Mouse (Mus musculus) stomach, embryonic 14.5 days (tissue): ENCODE results near the gene Arhgap31. TPM values are rescaled to one million over a fixed set of nuclear protein-coding genes. Genes with fewer than 3 reads are reported as not detected.

Source experiments
- ATAC-seq: fragments of 200-750 bp; cut with Nextera tagmentation; 2 replicates; pipeline ENCODE4 v1.8.0; 2017; ENCODE audit warnings: low read depth, moderate TSS enrichment; ENCODE audit not compliant: insufficient number of reproducible peaks, insufficient read depth, low FRiP score
- H3K27ac ChIP-seq: fragments of 300-500 bp; sonication (generic); 2 replicates; pipeline ENCODE4 v1.5.1; 2014; ENCODE audit warnings: mild to moderate bottlenecking, low read length, moderate library complexity, mixed read lengths
- H3K27me3 ChIP-seq: fragments of 300-500 bp; sonication (generic); 2 replicates; pipeline ENCODE4 v1.6.1; 2014; ENCODE audit warnings: low read length, control low read depth, mixed read lengths; ENCODE audit not compliant: control insufficient read depth, insufficient read depth
- H3K36me3 ChIP-seq: fragments of 300-500 bp; sonication (generic); 2 replicates; pipeline ENCODE4 v1.6.1; 2014; ENCODE audit warnings: mild to moderate bottlenecking, control low read depth, low read length, moderate library complexity, mixed read lengths; ENCODE audit not compliant: control insufficient read depth, insufficient read depth
- H3K4me1 ChIP-seq: fragments of 300-500 bp; sonication (generic); 2 replicates; pipeline ENCODE4 v1.6.1; 2014; ENCODE audit warnings: low read length, control low read depth, mixed read lengths; ENCODE audit not compliant: control insufficient read depth, insufficient read depth
- H3K4me2 ChIP-seq: fragments of 300-500 bp; sonication (generic); replicated peaks from 2 replicates; pipeline ENCODE4 v1.6.1; 2014; ENCODE audit warnings: low read depth, low read length, control low read depth
- H3K4me3 ChIP-seq: fragments of 300-500 bp; sonication (generic); 2 replicates; pipeline ENCODE4 v1.5.1; 2014; ENCODE audit warnings: low read depth, low read length, control low read depth
- H3K9ac ChIP-seq: fragments of 300-500 bp; sonication (generic); replicated peaks from 2 replicates; pipeline ENCODE4 v1.6.1; 2014; ENCODE audit warnings: low read depth, mild to moderate bottlenecking, control low read depth, low read length, moderate library complexity, mixed read lengths
- H3K9me3 ChIP-seq: fragments of 300-500 bp; sonication (generic); 2 replicates; pipeline ENCODE4 v1.6.1; 2016; ENCODE audit warnings: low read depth, low read length, control low read depth; ENCODE audit not compliant: control insufficient read depth
- WGBS: fragments of 180-500 bp; shearing (Covaris S2); extraction: QIAGEN DNeasy Blood & Tissue Kit; methylation state at CpG from one replicate; pipeline ENCODE4 v1.1.7; 2014; 5-methylcytosine and 5-hydroxymethylcytosine counted together
- polyA plus RNA-seq: library from polyadenylated mRNA; unstranded; fragments of >200 nt; fragmentation: Nextera tagmentation; extraction: Ambion mirVana; gene quantifications from 2 replicates; pipeline ENCODE4 v1.2.1, GENCODE M21; 2014

Gene Arhgap31
- polyA plus RNA-seq, 1 experiment from 2014 or later: 14.8 TPM

- no peaks in the 10 kb centered on the region for H3K9me3 ChIP-seq
- ATAC-seq: no peak
- no peak overlapping the region for H3K9ac ChIP-seq
- no peak overlapping the region for H3K4me3 ChIP-seq
- H3K27me3 ChIP-seq: no peaks in the 10 kb centered on the region
- peaks cover 16% of the 10 kb centered on the region for H3K4me1 ChIP-seq
- no peaks in the 10 kb centered on the region for H3K36me3 ChIP-seq
- H3K4me2 ChIP-seq: no peak overlapping the region
- no peak overlapping the region for H3K27ac ChIP-seq
- 66% methylated on average over 9 of the region's 9 CpGs for WGBS
These were observed 64.2 kb downstream of the Arhgap31 start for GRCm38 (mm10) chr16:38648783-38649430.

- Histone ChIP-seq H3K36me3 (no peaks in the 10 kb centered on the region), H3K27ac (no peak overlapping the region), H3K9ac (no peak overlapping the region), H3K4me1 (peaks cover 8% of the 10 kb centered on the region), H3K4me3 (no peak overlapping the region), H3K9me3 (no peaks in the 10 kb centered on the region), H3K27me3 (no peaks in the 10 kb centered on the region), H3K4me2 (no peak overlapping the region)
- WGBS: 83% methylated on average over 5 of the region's 5 CpGs
- no peak for ATAC-seq
These were observed 64.9 kb downstream of the Arhgap31 start for GRCm38 (mm10) chr16:38648155-38648554.

GRCm38 (mm10) chr16:38644455-38644854, 68.6 kb downstream of the Arhgap31 start:
- 71% methylated on average over 2 of the region's 2 CpGs for WGBS
- ATAC-seq: no peak
- H3K9me3 ChIP-seq: no peaks in the 10 kb centered on the region
- H3K4me2 ChIP-seq: no peak overlapping the region
- no peak overlapping the region for H3K9ac ChIP-seq
- H3K4me1 ChIP-seq: peaks cover 7% of the 10 kb centered on the region
- H3K27ac ChIP-seq: no peak overlapping the region
- H3K4me3 ChIP-seq: no peak overlapping the region
- no peaks in the 10 kb centered on the region for H3K36me3 ChIP-seq
- H3K27me3 ChIP-seq: no peaks in the 10 kb centered on the region

- 79% methylated on average over 10 of the region's 10 CpGs for WGBS
- H3K9me3 ChIP-seq: no peaks in the 10 kb centered on the region
- no peaks in the 10 kb centered on the region; the same call in 1 of the 2 replicates for H3K36me3 ChIP-seq
- H3K4me3 ChIP-seq: no peak overlapping the region
- ATAC-seq: no peak
- no peak overlapping the region for H3K9ac ChIP-seq
- H3K27me3 ChIP-seq: no peaks in the 10 kb centered on the region
- no peak overlapping the region for H3K4me2 ChIP-seq
- no peaks in the 10 kb centered on the region for H3K4me1 ChIP-seq
- H3K27ac ChIP-seq: no peak overlapping the region
These were observed 76.0 kb downstream of the Arhgap31 start for GRCm38 (mm10) chr16:38637085-38637484.

- Histone ChIP-seq H3K4me3 (no peak overlapping the region), H3K4me2 (no peak overlapping the region), H3K9me3 (no peaks in the 10 kb centered on the region), H3K27me3 (no peaks in the 10 kb centered on the region), H3K9ac (no peak overlapping the region), H3K27ac (no peak overlapping the region), H3K36me3 (no peaks in the 10 kb centered on the region; the same call in 1 of the 2 replicates), H3K4me1 (no peaks in the 10 kb centered on the region)
- 72% methylated on average over 9 of the region's 9 CpGs for WGBS
- ATAC-seq: no peak
These were observed 76.4 kb downstream of the Arhgap31 start for GRCm38 (mm10) chr16:38636682-38637081.

GRCm38 (mm10) chr16:38635833-38636390, 77.2 kb downstream of the Arhgap31 start:
- no peak overlapping the region for H3K9ac ChIP-seq
- H3K27ac ChIP-seq: no peak overlapping the region
- H3K9me3 ChIP-seq: no peaks in the 10 kb centered on the region
- no peak overlapping the region for H3K4me3 ChIP-seq
- H3K4me2 ChIP-seq: no peak overlapping the region
- H3K27me3 ChIP-seq: no peaks in the 10 kb centered on the region
- no peak for ATAC-seq
- no peaks in the 10 kb centered on the region for H3K4me1 ChIP-seq
- H3K36me3 ChIP-seq: no peaks in the 10 kb centered on the region; the same call in 1 of the 2 replicates
- WGBS: 79% methylated on average over 8 of the region's 8 CpGs

GRCm38 (mm10) chr16:38632147-38632546, 80.9 kb downstream of the Arhgap31 start:
- ATAC-seq: no peak
- WGBS: 55% methylated on average over 6 of the region's 6 CpGs

GRCm38 (mm10) chr16:38625811-38626369, 87.2 kb downstream of the Arhgap31 start:
- H3K4me2 ChIP-seq: no peak overlapping the region
- H3K4me3 ChIP-seq: no peak overlapping the region
- H3K27me3 ChIP-seq: no peaks in the 10 kb centered on the region
- ATAC-seq: no peak
- no peaks in the 10 kb centered on the region for H3K9me3 ChIP-seq
- no peaks in the 10 kb centered on the region for H3K4me1 ChIP-seq
- H3K36me3 ChIP-seq: no peaks in the 10 kb centered on the region
- WGBS: 77% methylated on average over 10 of the region's 10 CpGs
- no peak overlapping the region for H3K27ac ChIP-seq
- H3K9ac ChIP-seq: no peak overlapping the region

More at GRCm38 (mm10) chr16:38632147-38632546, 80.9 kb downstream of the Arhgap31 start:
- H3K27ac ChIP-seq: no peak overlapping the region
- H3K27me3 ChIP-seq: no peaks in the 10 kb centered on the region
- no peak overlapping the region for H3K4me3 ChIP-seq
- H3K4me1 ChIP-seq: no peaks in the 10 kb centered on the region
- H3K4me2 ChIP-seq: no peak overlapping the region
- H3K9me3 ChIP-seq: no peaks in the 10 kb centered on the region
- no peak overlapping the region for H3K9ac ChIP-seq
- no peaks in the 10 kb centered on the region; the same call in 1 of the 2 replicates for H3K36me3 ChIP-seq
